Mouse (Mus musculus): ENCODE results near the gene Sowahd.

GRCm38 (mm10) chrX:37068766-37069165, 20.1 kb downstream of the Sowahd start:
- TF ChIP-seq USF1 (IDR thresholded peaks at IDR 0.05; ENCODE audit: low read depth, low read length) (no peak), MXI1 (IDR thresholded peaks at IDR 0.05; ENCODE audit: low read depth, low read length) (no peak), CTCF (conservative IDR thresholded peaks at IDR 0.05 in 1 of 2, IDR thresholded peaks at IDR 0.05 in 1 of 2; ENCODE audit: low read depth in 2 of 2, low read length in 2 of 2) (no peak), EP300 (IDR thresholded peaks at IDR 0.05; ENCODE audit: low read length) (no peak), RCOR1 (conservative IDR thresholded peaks at IDR 0.05; ENCODE audit: low read depth, low read length) (no peak), IRF4 (IDR thresholded peaks at IDR 0.05; ENCODE audit: low read depth, low read length) (no peak), POLR2A (IDR thresholded peaks at IDR 0.05; ENCODE audit: low read depth, low read length) (no peak), ZNF384 (IDR thresholded peaks at IDR 0.05; ENCODE audit: low read depth, low read length) (no peak), GABPA (IDR thresholded peaks at IDR 0.05; ENCODE audit: insufficient replicate concordance, low read depth, low read length) (no peak), RAD21 (IDR thresholded peaks at IDR 0.05; ENCODE audit: low read depth, low read length) (no peak), USF2 (conservative IDR thresholded peaks at IDR 0.05; ENCODE audit: low read depth, low read length) (no peak)

Data from CH12.LX (cell line).